Mouse (Mus musculus): Measurements from ENCODE around the gene Olfr571.

DNA sequence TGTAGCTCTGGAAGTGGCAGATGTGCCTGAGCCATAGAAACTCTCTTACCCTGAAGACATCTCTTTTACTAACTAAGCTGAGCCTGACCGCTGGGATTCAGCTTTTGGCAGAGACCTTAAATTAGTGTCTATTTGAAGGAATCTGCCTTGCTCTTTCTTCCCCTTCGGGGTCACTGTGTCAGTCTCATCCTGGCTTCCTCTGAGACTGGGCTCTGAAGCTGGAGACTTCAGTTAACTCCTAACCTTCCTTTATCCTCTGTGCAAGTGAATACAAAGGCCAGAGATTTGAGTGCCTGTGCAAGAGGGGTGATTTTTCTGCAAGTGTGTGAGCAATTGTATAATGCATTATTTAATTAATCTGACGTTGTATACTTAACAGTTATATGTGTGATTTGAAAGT lies 26.6 kb downstream of the Olfr571 start, which contains the start of gene Olfr569:
- no peak for TF ChIP-seq CTCF (IDR thresholded peaks at IDR 0.05; ENCODE audit: low read depth)
- no peak for TF ChIP-seq EP300 (IDR thresholded peaks at IDR 0.05; ENCODE audit: low read depth)

All from liver, embryonic 14.5 days (tissue).